Mouse (Mus musculus) left cerebral cortex, adult 18-20 months (tissue): ENCODE results near the gene Pdzrn3. TPM values are rescaled to one million over a fixed set of nuclear protein-coding genes. Genes with fewer than 3 reads are reported as not detected.

ENCODE experiments used
- DNase-seq, 2 experiments: peaks; one replicate each; pipeline ENCODE4 v3.0.0; 2021 to 2022; ENCODE audit warnings: low spot score in 2 of 2, mixed read lengths in 1 of 2
- total RNA-seq, 2 experiments: library from RNA; stranded (reverse); gene quantifications; 2 replicates each; pipeline ENCODE4 v1.2.3; 2021

Gene Pdzrn3
- total RNA-seq, 2 experiments from 2014 or later = 38.6 to 48.1 TPM

GRCm38 (mm10) chr6:101374186-101374585, 3.5 kb downstream of the Pdzrn3 start:
- DNase-seq = no peak

GRCm38 (mm10) chr6:101372982-101373381, 4.7 kb downstream of the Pdzrn3 start:
- DNase-seq = no peak

- no peak for DNase-seq
Measured at GRCm38 (mm10) chr6:101366809-101367602, 10.7 kb downstream of the Pdzrn3 start.

- DNase-seq = no peak
Measured at GRCm38 (mm10) chr6:101365795-101366194, 11.9 kb downstream of the Pdzrn3 start.

GRCm38 (mm10) chr6:101363904-101364303, 13.8 kb downstream of the Pdzrn3 start:
- DNase-seq = no peak

- DNase-seq = no peak
Measured at GRCm38 (mm10) chr6:101362728-101363127, 15.0 kb downstream of the Pdzrn3 start.

- DNase-seq = no peak
Measured at GRCm38 (mm10) chr6:101362268-101362667, 15.4 kb downstream of the Pdzrn3 start.

- DNase-seq = no peak
Measured at GRCm38 (mm10) chr6:101360211-101360737, 17.4 kb downstream of the Pdzrn3 start.

- DNase-seq = no peak
Measured at GRCm38 (mm10) chr6:101359646-101360045, 18.1 kb downstream of the Pdzrn3 start.

- no peak for DNase-seq
Measured at GRCm38 (mm10) chr6:101354887-101355286, 22.8 kb downstream of the Pdzrn3 start.

GRCm38 (mm10) chr6:101354230-101354881, 23.3 kb downstream of the Pdzrn3 start:
- DNase-seq = peak; percentile 52 to 63

GRCm38 (mm10) chr6:101353701-101354100, 24.0 kb downstream of the Pdzrn3 start:
- DNase-seq = no peak

GRCm38 (mm10) chr6:101352626-101353025, 25.1 kb downstream of the Pdzrn3 start:
- DNase-seq = no peak

- no peak for DNase-seq
Measured at GRCm38 (mm10) chr6:101351100-101351499, 26.6 kb downstream of the Pdzrn3 start.

- no peak for DNase-seq
Measured at GRCm38 (mm10) chr6:101350414-101350973, 27.2 kb downstream of the Pdzrn3 start.

- no peak for DNase-seq
Measured at GRCm38 (mm10) chr6:101348496-101348895, 29.2 kb downstream of the Pdzrn3 start.

GRCm38 (mm10) chr6:101340051-101340450, 37.6 kb downstream of the Pdzrn3 start:
- no peak for DNase-seq

GRCm38 (mm10) chr6:101337842-101338528, 39.7 kb downstream of the Pdzrn3 start:
- DNase-seq = no peak

GRCm38 (mm10) chr6:101336660-101337059, 41.0 kb downstream of the Pdzrn3 start:
- no peak for DNase-seq

GRCm38 (mm10) chr6:101335744-101336143, 42.0 kb downstream of the Pdzrn3 start:
- no peak for DNase-seq

GRCm38 (mm10) chr6:101334495-101334894, 43.2 kb downstream of the Pdzrn3 start:
- DNase-seq = no peak
